In the genomic region with DNA sequence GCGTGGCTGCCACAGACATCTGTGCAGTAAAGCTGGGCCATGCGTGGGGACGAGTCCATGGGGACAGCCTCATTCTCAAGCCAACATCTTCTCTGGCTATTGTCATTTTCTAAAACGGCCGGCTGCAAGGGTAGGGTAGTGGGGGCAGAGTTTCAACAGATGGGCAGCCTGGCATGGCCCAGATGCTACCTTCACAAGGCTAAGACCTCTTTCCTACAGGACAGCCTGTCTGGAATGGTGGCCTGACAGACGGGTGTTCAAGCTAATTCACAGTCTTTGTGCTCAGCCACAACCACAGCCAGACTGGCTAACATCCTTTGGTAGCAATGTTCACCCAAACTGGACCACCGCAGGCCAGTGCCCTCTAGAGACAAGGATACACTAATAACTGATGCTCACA, we compare ENCODE assay signal across 16 mouse cellular contexts.
DNase-seq lines count a peak whose midpoint lies in the region; ATAC-seq lines count a peak whose summit lies in the region.
"Had no signal": no experiment of that assay in that cellular context is flagged by ENCODE, and none has a peak within 500 bp of the region (broad histone marks: within the 10 kb centered on the region; RNA-seq: fewer than 3 reads in every experiment).

No protein-coding gene starts in this region.

- 0 out of 2 replicates have a peak overlapping the region, but pooled peaks have one; percentile 65 for H3K27ac ChIP-seq in lung, embryonic 15.5 days
- peak overlapping the region; percentile 71 for H3K27ac ChIP-seq in embryonic facial prominence, embryonic 10.5 days (replicated peaks)
- H3K27ac ChIP-seq in forebrain, embryonic 13.5 days, result peak overlapping the region; percentile 88
- peak overlapping the region; percentile 30; the same call in 1 of the 2 replicates for H3K27ac ChIP-seq in midbrain, embryonic 13.5 days
- H3K27ac ChIP-seq: embryonic facial prominence, embryonic 13.5 days; neural tube, embryonic 12.5 days; stomach, postnatal 0 days had no signal

- no peak overlapping the region for H3K4me3 ChIP-seq in lung, embryonic 15.5 days
- no peak overlapping the region for H3K4me3 ChIP-seq in embryonic facial prominence, embryonic 10.5 days
- no peak overlapping the region for H3K4me3 ChIP-seq in forebrain, embryonic 13.5 days
- no peak overlapping the region for H3K4me3 ChIP-seq in midbrain, embryonic 13.5 days (replicated peaks)
- H3K4me3 ChIP-seq: embryonic facial prominence, embryonic 13.5 days; liver, embryonic 15.5 days; neural tube, embryonic 12.5 days had no signal

- no peak overlapping the region for H3K4me2 ChIP-seq in lung, embryonic 15.5 days
- peak overlapping the region; percentile 6; the same call in 1 of the 2 replicates for H3K4me2 ChIP-seq in forebrain, embryonic 13.5 days
- H3K4me2 ChIP-seq in midbrain, embryonic 13.5 days (replicated peaks), result no peak overlapping the region
- H3K4me2 ChIP-seq: embryonic facial prominence, embryonic 13.5 days; liver, embryonic 15.5 days; neural tube, embryonic 12.5 days had no signal

- H3K36me3 ChIP-seq in lung, embryonic 15.5 days, result no peaks in the 10 kb centered on the region; the same call in 1 of the 2 replicates
- peaks cover 29% of the 10 kb centered on the region for H3K36me3 ChIP-seq in embryonic facial prominence, embryonic 10.5 days (replicated peaks)
- 0 out of 2 replicates have a peak, but pooled peaks cover 3% of the 10 kb centered on the region for H3K36me3 ChIP-seq in forebrain, embryonic 13.5 days (ENCODE audit: poor library complexity, severe bottlenecking)
- H3K36me3 ChIP-seq in midbrain, embryonic 13.5 days, result 0 out of 2 replicates have a peak, but pooled peaks cover 2% of the 10 kb centered on the region
- H3K36me3 ChIP-seq: neural tube, embryonic 12.5 days had no signal

- no peak overlapping the region for H3K9ac ChIP-seq in lung, embryonic 15.5 days
- no peak overlapping the region for H3K9ac ChIP-seq in forebrain, embryonic 13.5 days
- no peak overlapping the region for H3K9ac ChIP-seq in midbrain, embryonic 13.5 days (replicated peaks)
- H3K9ac ChIP-seq: embryonic facial prominence, embryonic 13.5 days; liver, embryonic 15.5 days; neural tube, embryonic 12.5 days had no signal

- 85% methylated on average over 7 of the region's 7 CpGs for WGBS in lung, embryonic 15.5 days
- WGBS in embryonic facial prominence, embryonic 10.5 days, result 82% methylated on average over 7 of the region's 7 CpGs
- WGBS in forebrain, embryonic 13.5 days, result 54% methylated on average over 7 of the region's 7 CpGs
- 62% methylated on average over 7 of the region's 7 CpGs for WGBS in midbrain, embryonic 13.5 days

- no peak for ATAC-seq in lung, embryonic 15.5 days (ENCODE audit: borderline replicate concordance, extremely low read depth, low FRiP score, low TSS enrichment)
- no peak for ATAC-seq in forebrain, embryonic 13.5 days
- no peak for ATAC-seq in midbrain, embryonic 13.5 days
- ATAC-seq in megakaryocyte progenitor cell, adult 5-6 weeks (replicated peaks; ENCODE audit: poor library complexity), result no peak
- ATAC-seq: activated CD4-positive, CD25-positive, alpha-beta regulatory T cell, adult 4 months had no signal

- peaks cover 30% of the 10 kb centered on the region for H3K4me1 ChIP-seq in lung, embryonic 15.5 days
- peaks cover 70% of the 10 kb centered on the region for H3K4me1 ChIP-seq in embryonic facial prominence, embryonic 10.5 days
- H3K4me1 ChIP-seq in forebrain, embryonic 13.5 days, result peaks cover 88% of the 10 kb centered on the region
- peaks cover 56% of the 10 kb centered on the region for H3K4me1 ChIP-seq in midbrain, embryonic 13.5 days (replicated peaks)

- H3K9me3 ChIP-seq in lung, embryonic 15.5 days, result no peaks in the 10 kb centered on the region
- H3K9me3 ChIP-seq in embryonic facial prominence, embryonic 10.5 days, result no peaks in the 10 kb centered on the region
- H3K9me3 ChIP-seq in forebrain, embryonic 13.5 days (replicated peaks), result no peaks in the 10 kb centered on the region
- no peaks in the 10 kb centered on the region for H3K9me3 ChIP-seq in midbrain, embryonic 13.5 days
- H3K9me3 ChIP-seq: embryonic facial prominence, embryonic 13.5 days; liver, embryonic 15.5 days; neural tube, embryonic 12.5 days had no signal

- H3K27me3 ChIP-seq in lung, embryonic 15.5 days, result no peaks in the 10 kb centered on the region
- no peaks in the 10 kb centered on the region for H3K27me3 ChIP-seq in embryonic facial prominence, embryonic 10.5 days (replicated peaks; ENCODE audit: low read depth, poor library complexity, severe bottlenecking)
- H3K27me3 ChIP-seq in forebrain, embryonic 13.5 days, result no peaks in the 10 kb centered on the region
- no peaks in the 10 kb centered on the region for H3K27me3 ChIP-seq in midbrain, embryonic 13.5 days
- H3K27me3 ChIP-seq: embryonic facial prominence, embryonic 13.5 days; liver, embryonic 15.5 days; neural tube, embryonic 12.5 days had no signal

- DNase-seq in lung, postnatal 4 days, result no peak
- DNase-seq in embryonic facial prominence, embryonic 10.5 days (ENCODE audit: low spot score), result no peak
- no peak for DNase-seq in adrenal gland, postnatal 10 days
- no peak for DNase-seq in adrenal gland, adult 8-10 months
- DNase-seq: cerebellum, adult 8-10 months; gastrocnemius, postnatal 36 days; kidney, adult 8-10 months had no signal

Comparison
In these comparisons a context has a peak if more than half of its experiments do, and no peak if none do; other contexts are left out.
1. H3K27ac ChIP-seq: peak in every context shown above with its lines; median percentile 88 in forebrain, embryonic 13.5 days; 71 in embryonic facial prominence, embryonic 10.5 days; 65 in lung, embryonic 15.5 days; 30 in midbrain, embryonic 13.5 days.